ENCODE assay signal across 8 mouse cellular contexts in genomic region chr5:121384757-121385460, GRCm38 (mm10). TPM values are rescaled to one million over a fixed set of nuclear protein-coding genes. Genes with fewer than 3 reads are reported as not detected.
DNase-seq lines count a peak whose midpoint lies in the region; ATAC-seq and TF ChIP-seq lines count a peak whose summit lies in the region.

No protein-coding gene starts in this region.

- peak overlapping the region; percentile 93 for H3K4me3 ChIP-seq in layer of hippocampus, adult 2 months
- peak overlapping the region; percentile 73 for H3K4me3 ChIP-seq in heart, adult 2 months
- H3K4me3 ChIP-seq in kidney, embryonic 14.5 days (ENCODE audit: low read length) = peak overlapping the region; percentile 80
- H3K4me3 ChIP-seq in lung, embryonic 16.5 days (ENCODE audit: low read length) = peak overlapping the region; percentile 72
- peak overlapping the region; percentile 67 for H3K4me3 ChIP-seq in neural tube, embryonic 15.5 days (replicated peaks)

- under 1% methylated on average over 47 of the region's 47 CpGs for WGBS in heart, adult 2 months
- 3% methylated on average over 38 of the region's 47 CpGs for WGBS in kidney, embryonic 14.5 days
- WGBS in lung, embryonic 16.5 days = 2% methylated on average over 30 of the region's 47 CpGs
- WGBS in neural tube, embryonic 15.5 days = 3% methylated on average over 42 of the region's 47 CpGs

- DNase-seq in layer of hippocampus, adult 2 months (ENCODE audit: low spot score in 2 of 2) = no peak
- DNase-seq in layer of hippocampus, postnatal 36 days = no peak
- peak; percentile 44 for DNase-seq in c-Kit-positive CD71-positive TER-119-positive erythroid progenitor cells, embryonic 14.5 days (ENCODE audit: low spot score)
- no peak for DNase-seq in heart, adult 2 months
- DNase-seq in adrenal gland, adult 2 months = no peak

- 0 out of 2 replicates have a peak, but pooled peaks cover 2% of the 10 kb centered on the region for H3K9me3 ChIP-seq in kidney, embryonic 14.5 days (ENCODE audit: control insufficient read depth, low read length)
- peaks cover 5% of the 10 kb centered on the region for H3K9me3 ChIP-seq in lung, embryonic 16.5 days (ENCODE audit: control insufficient read depth, low read length)
- H3K9me3 ChIP-seq in neural tube, embryonic 15.5 days (replicated peaks) = no peaks in the 10 kb centered on the region

- TF ChIP-seq CTCF in layer of hippocampus, adult 2 months (conservative IDR thresholded peaks at IDR 0.05) = no peak
- TF ChIP-seq CTCF in heart, adult 2 months (IDR thresholded peaks at IDR 0.05) = no peak

- ATAC-seq in kidney, embryonic 14.5 days (ENCODE audit: low FRiP score, low TSS enrichment) = peak; percentile 74
- peak; percentile 69 for ATAC-seq in lung, embryonic 16.5 days (ENCODE audit: low read depth)
- ATAC-seq in neural tube, embryonic 15.5 days (ENCODE audit: low FRiP score) = peak; percentile 71

- TF ChIP-seq EP300 in heart, adult 2 months (IDR thresholded peaks at IDR 0.05; ENCODE audit: insufficient read depth, low read depth, low read length) = no peak

- no peaks in the 10 kb centered on the region for H3K27me3 ChIP-seq in heart, adult 2 months (ENCODE audit: control insufficient read depth, insufficient read depth, low read length)
- no peaks in the 10 kb centered on the region for H3K27me3 ChIP-seq in kidney, embryonic 14.5 days (ENCODE audit: control insufficient read depth, insufficient read depth, low read length)
- H3K27me3 ChIP-seq in lung, embryonic 16.5 days (ENCODE audit: control insufficient read depth, insufficient read depth, low read depth, low read length) = no peaks in the 10 kb centered on the region
- no peaks in the 10 kb centered on the region for H3K27me3 ChIP-seq in neural tube, embryonic 15.5 days (replicated peaks)

- H3K27ac ChIP-seq in layer of hippocampus, adult 2 months = peak overlapping the region; percentile 97
- H3K27ac ChIP-seq in heart, adult 2 months = peak overlapping the region; percentile 97
- peak overlapping the region; percentile 48; the same call in 1 of the 2 replicates for H3K27ac ChIP-seq in kidney, embryonic 14.5 days (ENCODE audit: low read depth, low read length)
- peak overlapping the region; percentile 90 for H3K27ac ChIP-seq in lung, embryonic 16.5 days (ENCODE audit: low read length)
- H3K27ac ChIP-seq in neural tube, embryonic 15.5 days (replicated peaks) = peak overlapping the region; percentile 83

- TF ChIP-seq POLR2A in heart, adult 2 months (IDR thresholded peaks at IDR 0.05; ENCODE audit: insufficient read depth, low read depth, low read length) = 0 out of 2 replicates have a peak, but pooled peaks have one; percentile 28

- H3K79me2 ChIP-seq in heart, adult 2 months (replicated peaks; ENCODE audit: control insufficient read depth, insufficient read depth, low read length) = peaks cover 4% of the 10 kb centered on the region

- no peaks in the 10 kb centered on the region for H3K36me3 ChIP-seq in heart, adult 2 months (ENCODE audit: control insufficient read depth, insufficient read depth, low read length)
- peaks cover 16% of the 10 kb centered on the region for H3K36me3 ChIP-seq in kidney, embryonic 14.5 days (ENCODE audit: control insufficient read depth, insufficient read depth, low read length)
- H3K36me3 ChIP-seq in lung, embryonic 16.5 days (ENCODE audit: control insufficient read depth, insufficient read depth, low read length) = peaks cover 16% of the 10 kb centered on the region
- peaks cover 25% of the 10 kb centered on the region for H3K36me3 ChIP-seq in neural tube, embryonic 15.5 days

- peak overlapping the region; percentile 68 for H3K4me2 ChIP-seq in kidney, embryonic 14.5 days (replicated peaks; ENCODE audit: low read depth, low read length)
- H3K4me2 ChIP-seq in lung, embryonic 16.5 days (ENCODE audit: low read depth, low read length) = peak overlapping the region; percentile 74
- H3K4me2 ChIP-seq in neural tube, embryonic 15.5 days = peak overlapping the region; percentile 69

- H3K9ac ChIP-seq in heart, adult 2 months (ENCODE audit: low read depth, low read length) = peak overlapping the region; percentile 88
- H3K9ac ChIP-seq in kidney, embryonic 14.5 days (ENCODE audit: low read depth, low read length) = peak overlapping the region; percentile 76
- H3K9ac ChIP-seq in lung, embryonic 16.5 days (ENCODE audit: low read length) = peak overlapping the region; percentile 90
- peak overlapping the region; percentile 83 for H3K9ac ChIP-seq in neural tube, embryonic 15.5 days (replicated peaks)

- intact Hi-C loops in heart, adult 2 months (cut with DNase I) = no loop called here

- H3K4me1 ChIP-seq in heart, adult 2 months (ENCODE audit: control insufficient read depth, insufficient read depth, low read length) = peaks cover 8% of the 10 kb centered on the region
- H3K4me1 ChIP-seq in kidney, embryonic 14.5 days (ENCODE audit: control insufficient read depth, insufficient read depth, low read length) = no peaks in the 10 kb centered on the region
- peaks cover 21% of the 10 kb centered on the region for H3K4me1 ChIP-seq in lung, embryonic 16.5 days (replicated peaks; ENCODE audit: control insufficient read depth, insufficient read depth, low read length)
- H3K4me1 ChIP-seq in neural tube, embryonic 15.5 days = peaks cover 35% of the 10 kb centered on the region

RNA-seq across cellular contexts. Expression of gene Trafd1, which starts 0.5 kb away (rescaled TPM):
- total RNA-seq in layer of hippocampus, adult 2 months (2021) = 10 to 100 TPM; 79.8 to 82.8 TPM
- total RNA-seq in layer of hippocampus, postnatal 36 days (2021) = 10 to 100 TPM; 75.3 to 78.4 TPM
- 10 to 100 TPM; 47.1 to 57.9 TPM for total RNA-seq in heart, adult 2 months (2021)
- polyA plus RNA-seq in heart, adult 2 months (2012; rRNA removed) = 78.0 and 89.5 TPM in 2 replicates
- 31.6 and 50.1 TPM in 2 replicates for polyA plus RNA-seq in kidney, embryonic 14.5 days (2014; fragmentation: Nextera tagmentation; extraction: Ambion mirVana)
- 85.9 and 90.7 TPM in 2 replicates for polyA plus RNA-seq in lung, embryonic 16.5 days (2015; fragmentation: Nextera tagmentation; extraction: Ambion mirVana)
- 115 and 117 TPM in 2 replicates for polyA plus RNA-seq in neural tube, embryonic 15.5 days (2015; fragmentation: Nextera tagmentation; extraction: Ambion mirVana)
- 10 to 100 TPM; 28.7 to 44.5 TPM for total RNA-seq in adrenal gland, adult 2 months (2021)
- 34.7 and 36.8 TPM in 2 replicates for polyA plus RNA-seq in adrenal gland, adult 2 months (2012; rRNA removed)

RNA-seq across cellular contexts. Expression of gene Naa25, which starts 12.8 kb away (rescaled TPM):
- total RNA-seq in layer of hippocampus, adult 2 months (2021) = 10 to 100 TPM; 37.2 to 40.9 TPM
- total RNA-seq in layer of hippocampus, postnatal 36 days (2021) = 10 to 100 TPM; 43.4 to 45.5 TPM
- 10 to 100 TPM; 21.3 to 22.5 TPM for total RNA-seq in heart, adult 2 months (2021)
- polyA plus RNA-seq in heart, adult 2 months (2012; rRNA removed) = 7.1 and 11.1 TPM in 2 replicates
- polyA plus RNA-seq in kidney, embryonic 14.5 days (2014; fragmentation: Nextera tagmentation; extraction: Ambion mirVana) = 32.8 and 49.7 TPM in 2 replicates
- polyA plus RNA-seq in lung, embryonic 16.5 days (2015; fragmentation: Nextera tagmentation; extraction: Ambion mirVana) = 35.1 and 35.9 TPM in 2 replicates
- polyA plus RNA-seq in neural tube, embryonic 15.5 days (2015; fragmentation: Nextera tagmentation; extraction: Ambion mirVana) = 56.6 and 59.4 TPM in 2 replicates
- 10 to 100 TPM; 33.9 to 40.8 TPM for total RNA-seq in adrenal gland, adult 2 months (2021)
- polyA plus RNA-seq in adrenal gland, adult 2 months (2012; rRNA removed) = 5.8 and 9.6 TPM in 2 replicates
